Mouse (Mus musculus) left cerebral cortex, adult 2 months (tissue): ENCODE data around the gene Galnt6. TPM values are rescaled to one million over a fixed set of nuclear protein-coding genes. Genes with fewer than 3 reads are reported as not detected.
A peak's percentile ranks its signal among the peaks of the same experiment; 100 is the strongest.

Source experiments
- DNase-seq, 2 experiments: peaks; one replicate each; pipeline ENCODE4 v3.0.0; 2021 to 2022; ENCODE audit warnings: low spot score in 2 of 2, mixed read lengths in 1 of 2; ENCODE audit errors: extremely low spot score in 1 of 2
- H3K27ac ChIP-seq: fragments of 200-600 bp; 2 replicates; pipeline ENCODE4 v1.8.1; 2022
- H3K4me3 ChIP-seq: fragments of 200-600 bp; 2 replicates; pipeline ENCODE4 v1.8.1; 2022
- CTCF ChIP-seq: fragments of 200-600 bp; IDR thresholded peaks from 2 replicates; pipeline ENCODE4 v1.8.1; 2022; ENCODE audit warnings: antibody characterized with exemption, mild to moderate bottlenecking, moderate library complexity
- intact Hi-C: fragments of 180-260 bp; cut with DNase I; formaldehyde crosslinking; loops from one replicate; pipeline ENCODE4 v1.15.1; 2025
- total RNA-seq, 2 experiments: library from RNA; stranded (reverse); gene quantifications; 2 replicates each; pipeline ENCODE4 v1.2.3; 2021

The Galnt6 gene
- total RNA-seq, 2 experiments from 2014 or later = 4.8 to 4.9 TPM

- TF ChIP-seq CTCF = no peak
- intact Hi-C loops = no loop called here
- no peak overlapping the region for H3K27ac ChIP-seq
- DNase-seq = no peak
- H3K4me3 ChIP-seq = no peak overlapping the region
Measured at GRCm38 (mm10) chr15:100764163-100764951, 35.2 kb upstream of the Galnt6 start.

GRCm38 (mm10) chr15:100762649-100763048, 33.5 kb upstream of the Galnt6 start:
- Histone ChIP-seq H3K27ac (peak overlapping the region; percentile 93), H3K4me3 (peak overlapping the region; percentile 78)
- TF ChIP-seq CTCF = no peak
- intact Hi-C loops = no loop called here
- no peak for DNase-seq

GRCm38 (mm10) chr15:100761419-100762185, 32.4 kb upstream of the Galnt6 start, which contains the start of gene Slc4a8:
Slc4a8 (plus strand) TSS chr15:100761747.
- intact Hi-C loops = loop anchor here (2.0 kb wide), 1 partner anchor 109 kb away; no protein-coding TSS in a partner anchor
- peak within 1 kb of the TSS; percentile 78 for H3K4me3 ChIP-seq
- TF ChIP-seq CTCF = peak; percentile 67
- peak; percentile 95 to 96 for DNase-seq
- peak within 1 kb of the TSS; percentile 93 for H3K27ac ChIP-seq

GRCm38 (mm10) chr15:100761036-100761418, 31.9 kb upstream of the Galnt6 start:
- peak overlapping the region; percentile 78 for H3K4me3 ChIP-seq
- intact Hi-C loops = loop anchor here (2.0 kb wide), 1 partner anchor 110 kb away; no protein-coding TSS in a partner anchor
- TF ChIP-seq CTCF = no peak
- peak overlapping the region; percentile 93 for H3K27ac ChIP-seq
- no peak for DNase-seq

GRCm38 (mm10) chr15:100759286-100759685, 30.1 kb upstream of the Galnt6 start:
- no peak for TF ChIP-seq CTCF
- DNase-seq = no peak
- no peak overlapping the region for H3K4me3 ChIP-seq
- no peak overlapping the region for H3K27ac ChIP-seq
- intact Hi-C loops = loop anchor here (5.0 kb wide), 2 partner anchors 283 to 438 kb away; no protein-coding TSS in a partner anchor

GRCm38 (mm10) chr15:100757527-100757978, 28.4 kb upstream of the Galnt6 start:
- peak; percentile 67 for TF ChIP-seq CTCF
- Histone ChIP-seq H3K27ac (no peak overlapping the region), H3K4me3 (no peak overlapping the region)
- DNase-seq = peak; percentile 57 to 61
- intact Hi-C loops = loop anchor here (2.0 to 5.0 kb wide), 4 partner anchors 81 to 440 kb away; no protein-coding TSS in a partner anchor

- intact Hi-C loops = loop anchor here (2.0 to 5.0 kb wide), 4 partner anchors 83 to 441 kb away; no protein-coding TSS in a partner anchor
- DNase-seq = no peak
- no peak overlapping the region for H3K4me3 ChIP-seq
- TF ChIP-seq CTCF = no peak
- H3K27ac ChIP-seq = no peak overlapping the region
Measured at GRCm38 (mm10) chr15:100755881-100756624, 26.9 kb upstream of the Galnt6 start.

- H3K27ac ChIP-seq = no peak overlapping the region
- H3K4me3 ChIP-seq = no peak overlapping the region
- no peak for TF ChIP-seq CTCF
- intact Hi-C loops = loop anchor here (5.0 kb wide), 2 partner anchors 287 to 442 kb away; no protein-coding TSS in a partner anchor
- no peak for DNase-seq
Measured at GRCm38 (mm10) chr15:100755498-100755859, 26.3 kb upstream of the Galnt6 start.

- intact Hi-C loops = loop anchor here (5.0 kb wide), 2 partner anchors 287 to 442 kb away; no protein-coding TSS in a partner anchor
- H3K4me3 ChIP-seq = no peak overlapping the region
- no peak for DNase-seq
- TF ChIP-seq CTCF = peak; percentile 46
- no peak overlapping the region for H3K27ac ChIP-seq
Measured at GRCm38 (mm10) chr15:100754805-100755497, 25.8 kb upstream of the Galnt6 start.

GRCm38 (mm10) chr15:100754041-100754440, 24.9 kb upstream of the Galnt6 start:
- no peak for TF ChIP-seq CTCF
- Histone ChIP-seq H3K27ac (no peak overlapping the region), H3K4me3 (no peak overlapping the region)
- intact Hi-C loops = no loop called here
- no peak for DNase-seq

- TF ChIP-seq CTCF = no peak
- intact Hi-C loops = no loop called here
- Histone ChIP-seq H3K27ac (no peak overlapping the region), H3K4me3 (no peak overlapping the region)
- DNase-seq = no peak
Measured at GRCm38 (mm10) chr15:100753045-100753444, 23.9 kb upstream of the Galnt6 start.
